Mouse (Mus musculus) heart, postnatal 36 days (tissue): ENCODE results near the gene Zranb1. TPM values are rescaled to one million over a fixed set of nuclear protein-coding genes. Genes with fewer than 3 reads are reported as not detected.

Source experiments
- DNase-seq, 2 experiments: peaks; one replicate each; pipeline ENCODE4 v3.0.0; 2021 to 2022
- intact Hi-C: fragments of 180-260 bp; cut with DNase I; formaldehyde crosslinking; loops from one replicate; pipeline ENCODE4 v1.15.1; 2025
- total RNA-seq, 2 experiments: library from RNA; stranded (reverse); gene quantifications; 2 replicates each; pipeline ENCODE4 v1.2.3; 2021

Zranb1 gene
- total RNA-seq, 2 experiments from 2014 or later = 36.3 to 41.7 TPM

DNA sequence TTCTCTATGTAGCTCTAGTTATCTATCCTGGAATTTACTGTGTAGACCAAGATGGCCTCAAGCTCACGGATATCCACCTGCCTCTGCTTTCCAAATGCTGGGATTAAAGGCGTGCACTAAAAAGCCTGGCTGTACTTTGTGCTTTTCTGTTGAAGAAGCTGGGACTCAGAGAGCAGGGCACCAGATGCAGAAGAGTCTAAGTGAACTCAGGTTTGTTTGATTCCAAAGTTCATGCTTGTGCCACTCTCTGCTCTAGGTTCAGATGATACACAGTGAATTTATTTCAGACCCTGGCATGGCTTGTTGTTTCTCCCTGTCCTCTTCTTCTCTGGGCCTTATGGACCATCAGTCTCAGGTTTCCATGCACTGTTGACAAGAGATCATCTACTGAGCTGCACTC is 5.7 kb upstream of the Zranb1 start:
- intact Hi-C loops = no loop called here

GRCm38 (mm10) chr7:132927201-132927600 is 3.7 kb upstream of the Zranb1 start:
- DNase-seq = no peak
- intact Hi-C loops = no loop called here

More for the DNA sequence above, 5.7 kb upstream of the Zranb1 start:
- no peak for DNase-seq

DNA sequence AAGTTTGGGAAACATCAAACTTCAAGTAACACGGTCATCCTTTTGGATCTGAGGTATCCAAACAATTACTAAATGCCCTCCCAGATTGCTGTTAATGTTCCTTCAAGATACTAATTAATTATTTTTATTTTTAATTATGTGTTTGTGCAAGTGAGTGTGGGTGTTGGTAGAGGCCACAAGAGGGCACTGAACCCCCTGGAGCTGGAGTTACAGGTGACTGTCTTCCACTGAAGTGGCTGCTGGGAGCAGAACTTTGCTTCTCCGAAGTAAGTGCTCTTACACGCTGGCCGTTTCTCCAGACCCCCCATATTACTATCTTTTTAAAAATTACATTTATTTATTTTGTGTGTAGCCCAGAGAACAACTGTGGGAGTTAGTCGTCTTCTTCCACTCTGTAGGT is 887 bp upstream of the Zranb1 start:
- intact Hi-C loops = loop anchor here (5.0 kb wide), 3 partner anchors 72 to 192 kb away; partner anchors contain the start of genes Ctbp2, Eef1akmt2 and Fgfr2
- DNase-seq = no peak

GRCm38 (mm10) chr7:132931560-132932351 is 814 bp downstream of the Zranb1 start:
- intact Hi-C loops = loop anchor here (5.0 kb wide), 3 partner anchors 71 to 191 kb away; partner anchors contain the start of genes Ctbp2, Eef1akmt2 and Fgfr2
- DNase-seq = peak; percentile 55 to 66

GRCm38 (mm10) chr7:132933331-132933730 is 2.4 kb downstream of the Zranb1 start:
- no peak for DNase-seq
- intact Hi-C loops = loop anchor here (5.0 kb wide), 3 partner anchors 69 to 189 kb away; partner anchors contain the start of genes Ctbp2, Eef1akmt2 and Fgfr2

- intact Hi-C loops = loop anchor here (5.0 kb wide), 3 partner anchors 68 to 188 kb away; partner anchors contain the start of genes Ctbp2, Eef1akmt2 and Fgfr2
- DNase-seq = no peak
These were observed 3.8 kb downstream of the Zranb1 start for GRCm38 (mm10) chr7:132934743-132935142.

- intact Hi-C loops = no loop called here
- DNase-seq = no peak
These were observed 8.2 kb downstream of the Zranb1 start for GRCm38 (mm10) chr7:132939118-132939517.

DNA sequence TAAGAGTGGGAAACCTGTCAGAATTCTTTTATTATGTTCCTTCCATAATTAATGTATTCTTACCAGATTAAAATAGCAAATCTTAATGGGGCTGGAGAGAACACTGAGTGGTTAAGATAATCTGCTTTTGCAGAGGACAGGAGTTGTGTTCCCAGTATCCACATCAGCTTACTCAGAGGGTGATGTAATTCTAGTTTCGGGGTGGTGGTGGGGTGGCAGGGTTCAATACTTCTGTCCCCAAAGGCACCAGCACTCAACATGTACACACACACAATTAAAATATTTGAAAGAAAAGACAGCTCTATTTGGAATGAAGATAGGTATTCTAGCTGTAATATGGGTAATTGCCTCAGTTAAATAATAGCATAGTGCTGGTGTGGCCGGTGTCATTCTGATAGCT is 9.6 kb downstream of the Zranb1 start:
- DNase-seq = no peak
- intact Hi-C loops = no loop called here

DNA sequence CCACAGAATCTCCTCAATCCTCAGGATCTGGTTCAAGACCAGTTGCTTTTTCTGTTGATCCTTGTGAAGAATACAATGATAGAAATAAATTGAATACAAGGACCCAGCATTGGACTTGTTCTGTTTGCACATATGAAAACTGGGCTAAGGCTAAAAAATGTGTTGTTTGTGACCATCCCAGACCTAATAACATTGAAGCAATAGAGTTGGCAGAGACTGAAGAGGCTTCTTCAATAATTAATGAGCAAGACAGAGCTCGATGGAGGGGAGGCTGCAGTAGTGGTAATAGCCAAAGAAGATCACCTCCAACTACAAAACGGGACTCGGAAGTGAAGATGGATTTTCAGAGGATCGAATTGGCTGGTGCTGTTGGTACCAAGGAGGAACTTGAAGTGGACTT is 19.0 kb downstream of the Zranb1 start:
- DNase-seq = no peak
- intact Hi-C loops = no loop called here

DNA sequence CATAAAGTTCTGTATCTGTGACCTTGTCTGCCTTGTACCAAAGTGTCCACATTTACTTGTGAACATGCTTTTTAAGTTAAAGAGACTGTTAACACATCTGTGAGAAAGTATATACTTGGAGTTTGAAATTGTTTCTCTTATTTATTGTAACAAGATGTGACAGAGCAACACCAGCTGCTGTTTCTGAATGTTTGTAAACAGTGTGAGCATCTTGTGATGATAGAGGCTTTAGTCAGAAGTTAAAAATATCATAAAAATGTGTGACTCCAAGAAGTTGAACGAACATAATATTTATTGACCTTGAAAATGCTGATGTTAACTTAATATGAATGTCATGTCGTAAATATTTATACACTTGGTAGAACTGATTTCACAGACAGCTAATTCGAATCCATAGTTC is 19.7 kb downstream of the Zranb1 start:
- no peak for DNase-seq
- intact Hi-C loops = no loop called here

- intact Hi-C loops = no loop called here
These were observed 33.5 kb downstream of the Zranb1 start for GRCm38 (mm10) chr7:132964395-132964794.

DNA sequence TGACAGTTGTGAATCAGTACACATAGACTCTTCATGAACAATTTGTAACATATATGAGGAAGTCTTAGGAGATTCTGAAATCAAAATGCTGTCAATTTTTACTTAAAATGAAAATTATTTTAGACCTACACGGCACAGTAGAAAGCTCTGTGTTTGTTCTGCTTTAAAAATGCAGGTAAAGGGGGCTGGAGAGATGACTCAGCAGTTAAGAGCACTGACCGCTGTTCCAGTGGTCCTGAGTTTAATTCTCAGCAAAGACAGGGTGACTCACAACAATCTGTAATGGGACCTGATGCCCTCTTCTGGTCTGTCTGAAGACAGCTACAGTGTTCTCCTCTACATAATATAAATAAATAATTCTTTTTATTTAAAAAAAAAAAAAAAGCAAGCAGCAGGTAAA is 34.8 kb downstream of the Zranb1 start:
- intact Hi-C loops = no loop called here
- no peak for DNase-seq

More at GRCm38 (mm10) chr7:132964395-132964794, 33.5 kb downstream of the Zranb1 start:
- DNase-seq = no peak

DNA sequence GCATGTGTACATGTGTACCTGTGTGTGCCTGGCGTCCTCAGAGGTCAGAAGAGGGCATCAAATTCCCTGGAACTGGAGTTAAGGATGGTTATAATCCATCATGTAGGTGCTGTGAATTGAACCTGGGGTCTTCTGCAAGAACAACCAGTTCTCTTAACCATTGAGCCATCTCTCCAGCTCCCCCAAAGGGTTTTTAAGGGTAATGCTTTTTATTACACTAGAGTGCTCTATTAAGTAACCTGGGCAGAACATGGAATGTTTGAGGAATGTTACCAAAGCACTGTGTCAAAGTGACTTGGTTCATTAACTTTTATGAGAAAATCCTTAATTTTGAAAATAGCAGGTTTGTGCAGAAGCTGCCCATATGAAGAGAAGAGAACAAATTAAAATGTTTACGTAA is 41.1 kb downstream of the Zranb1 start:
- intact Hi-C loops = loop anchor here (5.0 kb wide), 1 partner anchor 100 kb away; no protein-coding TSS in a partner anchor
- DNase-seq = no peak

DNA sequence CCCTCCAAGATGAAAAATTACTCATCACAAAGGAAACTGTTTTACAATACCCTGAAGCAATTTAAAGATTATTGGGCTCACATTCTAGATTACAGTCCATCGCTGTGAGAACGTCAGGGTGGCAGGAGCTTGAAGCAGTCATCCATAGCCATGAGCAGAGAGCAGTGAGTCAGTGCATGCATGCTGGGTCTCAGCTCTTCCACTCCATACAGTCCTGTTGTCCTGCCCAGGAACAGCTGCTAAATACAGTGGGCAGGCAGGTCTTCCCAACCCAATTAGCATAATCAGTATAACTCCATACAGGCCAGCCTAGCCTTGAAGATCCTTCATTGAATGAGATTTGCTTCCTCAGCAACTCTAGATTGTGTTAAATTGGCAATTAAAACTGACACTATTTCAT is 45.1 kb downstream of the Zranb1 start:
- intact Hi-C loops = no loop called here
- DNase-seq = no peak

GRCm38 (mm10) chr7:132977981-132978380 is 47.0 kb downstream of the Zranb1 start:
- no peak for DNase-seq
- intact Hi-C loops = no loop called here

- intact Hi-C loops = no loop called here
- DNase-seq = no peak
These were observed 51.7 kb downstream of the Zranb1 start for GRCm38 (mm10) chr7:132982639-132983038.

DNA sequence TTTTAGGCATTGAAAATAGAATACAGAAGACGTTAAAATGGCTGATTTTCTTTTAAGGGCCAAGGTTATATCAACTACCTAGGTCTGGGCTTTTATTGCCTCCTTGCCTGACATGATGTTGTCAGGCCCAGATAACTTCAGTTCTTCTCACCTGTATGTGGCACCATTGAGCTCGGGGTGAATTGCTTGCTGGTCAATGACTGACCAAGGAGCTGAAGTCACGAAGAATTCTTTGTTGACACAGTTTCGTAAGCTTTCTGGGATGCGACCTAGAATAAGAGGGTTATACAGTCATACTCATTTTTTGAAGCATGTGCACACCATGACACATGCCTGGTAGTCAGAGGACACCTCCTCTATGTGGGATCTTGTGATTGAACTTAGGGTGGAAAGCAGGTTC is 58.9 kb downstream of the Zranb1 start:
- DNase-seq = no peak
- intact Hi-C loops = loop anchor here (5.0 kb wide), 1 partner anchor 123 kb away; no protein-coding TSS in a partner anchor

GRCm38 (mm10) chr7:132991240-132991900 is 60.4 kb downstream of the Zranb1 start:
- intact Hi-C loops = loop anchor here (5.0 kb wide), 1 partner anchor 124 kb away; no protein-coding TSS in a partner anchor
- DNase-seq = no peak

DNA sequence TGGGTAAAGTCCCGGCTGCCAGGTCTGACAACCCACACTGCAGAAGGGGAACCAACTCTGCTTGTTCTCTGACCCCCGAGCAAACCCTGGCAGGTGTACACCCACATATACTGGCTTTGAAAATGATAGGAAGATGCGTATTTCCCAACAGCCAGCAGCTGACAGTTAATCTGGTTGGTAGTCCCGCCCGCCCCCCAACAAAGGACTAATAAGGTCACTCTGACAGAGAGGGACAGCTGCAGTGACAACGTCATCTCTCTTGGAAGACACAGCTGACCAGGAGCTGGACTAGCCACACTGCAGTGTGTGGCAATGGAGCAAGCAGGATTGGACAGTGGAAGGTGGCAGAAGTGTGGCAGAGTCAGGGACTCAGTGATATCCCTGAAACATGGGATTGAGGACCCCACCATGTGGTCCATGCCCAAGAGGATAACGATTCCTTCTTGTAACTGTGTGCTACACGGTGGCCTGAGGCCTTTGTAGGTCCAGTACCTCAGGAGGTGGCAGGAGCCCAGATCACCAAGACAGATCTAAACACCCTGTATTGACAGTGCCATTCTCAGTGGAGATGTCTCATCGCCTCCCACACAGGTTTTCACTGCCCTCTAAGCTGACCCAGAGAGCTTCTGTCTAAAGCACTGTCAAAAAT is 62.1 kb downstream of the Zranb1 start:
- intact Hi-C loops = loop anchor here (5.0 kb wide), 1 partner anchor 126 kb away; no protein-coding TSS in a partner anchor
- no peak for DNase-seq

DNA sequence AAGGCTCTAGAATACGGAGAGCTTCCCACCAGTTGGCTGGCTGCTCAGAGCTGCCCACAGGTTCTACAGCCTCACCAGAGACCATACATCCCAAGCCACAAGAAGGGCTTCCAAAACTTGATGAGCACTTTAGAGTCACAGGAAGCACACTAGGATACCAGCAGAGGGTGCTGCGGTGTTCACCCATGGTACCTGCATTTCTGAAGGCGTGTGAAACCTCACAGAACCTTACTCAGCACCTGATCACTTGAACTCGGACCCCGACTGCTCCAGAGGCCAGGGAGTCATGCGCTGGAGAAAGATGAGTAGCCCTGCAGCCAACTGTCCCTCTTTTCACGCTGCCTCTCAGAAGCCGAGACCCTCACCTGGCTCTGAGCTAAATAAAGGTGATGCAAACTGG is 63.2 kb downstream of the Zranb1 start:
- DNase-seq = peak in 1 of 2 experiments; percentile 1
- intact Hi-C loops = loop anchor here (5.0 kb wide), 1 partner anchor 127 kb away; no protein-coding TSS in a partner anchor
